Mouse (Mus musculus): ENCODE measurements at regions not wholly inside any gene's neighbourhood (a gene's known extent, or its start where the extent isn't known, plus 50 kb on each side); places are given as distances from the start of the nearest gene placed in this dataset.

GRCm38 (mm10) chr17:4301142-4301853, 605.2 kb upstream of the Nox3 start:
- no peak for DNase-seq (ENCODE audit: low read depth)

DNA sequence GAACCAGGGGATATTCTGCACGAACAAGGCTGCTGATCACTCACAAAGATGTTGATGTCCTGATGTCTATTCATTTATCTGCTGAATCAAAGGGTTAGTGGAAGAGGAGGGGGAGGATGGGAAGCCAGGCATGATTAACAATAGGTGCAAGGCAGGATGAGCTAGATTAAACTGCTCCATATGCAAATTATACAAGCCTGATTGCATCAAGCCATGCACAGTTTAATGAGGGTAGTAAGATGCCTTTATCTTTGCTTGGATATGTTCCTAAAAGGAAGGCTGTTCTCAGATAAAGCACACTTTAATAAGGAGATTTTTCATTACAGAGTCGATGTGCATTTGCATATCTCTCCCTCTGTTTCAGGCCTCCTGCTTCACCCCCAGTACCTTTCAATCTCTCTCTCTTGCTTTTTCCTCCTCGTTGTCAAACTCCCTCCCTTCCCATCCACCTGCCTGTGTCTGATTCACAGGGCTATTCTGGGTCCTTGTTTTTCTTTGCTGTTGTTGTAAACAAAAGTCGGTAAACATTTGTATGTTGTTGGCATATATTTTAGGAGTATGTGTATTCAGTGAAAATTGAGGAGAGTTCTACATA, 615.8 kb upstream of the Nox3 start:
- no peak for DNase-seq (ENCODE audit: low read depth)

DNA sequence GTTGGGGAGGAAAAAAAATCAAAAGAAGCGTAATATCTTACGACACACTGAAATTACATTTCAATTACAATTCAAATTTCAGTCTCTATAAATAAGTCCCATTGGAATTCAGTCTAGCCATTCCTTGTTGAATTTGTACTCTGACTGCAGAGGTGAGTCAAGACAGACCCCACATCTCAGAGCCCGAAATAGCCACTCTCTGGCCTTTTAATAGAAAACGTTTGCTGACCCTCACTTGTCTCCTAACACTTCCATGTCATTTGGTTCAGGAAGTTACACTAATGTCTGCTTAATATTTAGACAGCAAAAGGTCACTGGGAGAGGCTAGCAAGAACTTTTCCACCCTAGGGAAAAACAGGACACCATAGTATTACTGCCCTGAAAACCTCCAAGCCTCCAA, 623.1 kb upstream of the Nox3 start:
- DNase-seq (ENCODE audit: low read depth): no peak

GRCm38 (mm10) chr17:4328810-4329209, 632.7 kb upstream of the Nox3 start:
- no peak for DNase-seq (ENCODE audit: low read depth)

DNA sequence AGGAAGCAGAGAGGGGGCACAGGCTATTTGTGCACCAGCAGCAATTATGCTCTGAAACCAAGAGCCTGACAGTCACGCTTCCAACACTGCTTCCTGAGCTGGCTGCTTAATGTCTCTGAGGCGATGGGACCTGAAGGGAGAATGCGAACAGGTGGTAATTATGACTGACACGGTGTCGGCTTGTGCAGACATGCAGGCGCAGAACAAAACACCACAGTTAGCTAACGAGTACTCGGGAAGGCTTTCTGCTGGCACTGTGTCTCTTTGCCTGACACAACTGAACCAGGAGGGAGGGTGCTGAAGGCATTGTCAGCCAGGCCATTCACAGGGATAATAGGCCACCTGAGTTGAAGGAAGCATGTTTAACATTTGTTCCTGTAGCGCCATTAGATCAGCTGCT, 635.6 kb upstream of the Nox3 start:
- DNase-seq (ENCODE audit: low read depth): no peak

GRCm38 (mm10) chr17:4333091-4333490, 637.0 kb upstream of the Nox3 start:
- no peak for DNase-seq (ENCODE audit: low read depth)

GRCm38 (mm10) chr17:4353018-4353417, 641.1 kb upstream of the Arid1b start:
- DNase-seq (ENCODE audit: low read depth): no peak

DNA sequence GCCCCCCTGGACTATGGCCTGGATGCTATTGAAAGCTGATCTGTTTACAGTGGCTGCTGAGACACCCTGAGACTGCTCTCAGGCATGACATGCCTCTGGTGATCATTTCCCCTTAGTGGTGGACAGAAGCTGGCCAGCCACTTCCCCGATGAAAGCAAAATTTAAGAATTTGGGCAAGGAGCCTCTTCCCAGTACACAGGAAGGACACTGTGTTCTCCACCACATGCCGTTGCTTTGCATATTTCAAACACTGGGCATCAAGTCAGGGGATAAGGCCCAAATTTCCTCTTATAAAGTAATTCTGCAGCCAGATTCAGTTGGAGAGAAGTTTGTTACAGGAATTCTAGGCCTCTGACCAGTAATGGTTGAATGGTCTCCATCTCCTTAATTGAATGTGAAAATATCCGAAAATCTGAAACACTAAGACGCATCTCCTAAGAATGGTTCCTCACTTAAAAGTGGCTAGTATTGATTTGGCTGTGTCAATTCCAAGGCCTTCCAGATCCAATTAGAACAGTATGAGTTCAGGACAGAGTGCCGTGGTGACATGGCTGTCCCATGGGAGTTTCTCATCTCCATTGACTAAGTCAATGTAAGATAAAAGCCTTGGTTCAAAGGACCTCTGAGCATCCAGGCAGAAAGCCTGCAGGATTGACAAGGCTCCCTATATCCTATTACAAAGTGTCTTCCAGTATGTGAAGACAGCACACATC, 638.5 kb upstream of the Arid1b start:
- no peak for DNase-seq (ENCODE audit: low read depth)

- no peak for DNase-seq (ENCODE audit: low read depth)
These were observed 633.5 kb upstream of the Arid1b start for GRCm38 (mm10) chr17:4360413-4361320.

- no peak for DNase-seq (ENCODE audit: low read depth)
These were observed 628.3 kb upstream of the Arid1b start for GRCm38 (mm10) chr17:4365811-4366210.

DNA sequence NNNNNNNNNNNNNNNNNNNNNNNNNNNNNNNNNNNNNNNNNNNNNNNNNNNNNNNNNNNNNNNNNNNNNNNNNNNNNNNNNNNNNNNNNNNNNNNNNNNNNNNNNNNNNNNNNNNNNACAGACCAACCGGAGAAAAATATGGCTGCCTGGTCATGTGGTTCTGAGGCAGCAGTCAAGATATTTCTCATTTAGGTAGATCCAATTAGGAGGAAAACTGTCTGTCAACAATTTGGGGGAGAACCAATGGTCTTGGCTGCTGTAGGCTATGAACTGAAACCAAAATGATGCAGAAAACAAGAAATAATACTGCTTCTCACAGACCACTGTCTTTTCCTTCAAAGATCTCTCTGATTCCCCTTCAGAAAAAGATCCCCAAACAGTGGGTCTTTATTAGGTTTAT, 613.7 kb upstream of the Arid1b start:
- no peak for DNase-seq (ENCODE audit: low read depth)

DNA sequence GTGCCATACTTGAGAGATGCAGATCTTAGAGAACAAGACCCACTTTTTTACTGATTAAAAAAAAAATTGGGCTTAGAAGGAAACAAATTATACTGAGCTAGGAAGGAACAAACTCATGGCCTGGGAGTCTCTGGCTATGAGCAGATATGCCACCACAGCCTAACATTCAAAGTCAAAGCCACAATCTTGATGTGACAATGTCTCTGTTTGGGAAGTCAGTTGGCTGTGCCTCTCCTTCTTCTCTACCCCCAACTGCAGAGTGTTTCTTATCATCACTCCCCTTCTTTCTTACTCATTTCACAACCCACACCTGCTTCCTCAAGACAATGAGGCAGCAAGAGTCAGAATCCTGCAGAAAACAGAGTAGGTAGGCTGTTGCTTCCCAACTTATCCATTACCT, 613.3 kb upstream of the Arid1b start:
- no peak for DNase-seq (ENCODE audit: low read depth)

DNA sequence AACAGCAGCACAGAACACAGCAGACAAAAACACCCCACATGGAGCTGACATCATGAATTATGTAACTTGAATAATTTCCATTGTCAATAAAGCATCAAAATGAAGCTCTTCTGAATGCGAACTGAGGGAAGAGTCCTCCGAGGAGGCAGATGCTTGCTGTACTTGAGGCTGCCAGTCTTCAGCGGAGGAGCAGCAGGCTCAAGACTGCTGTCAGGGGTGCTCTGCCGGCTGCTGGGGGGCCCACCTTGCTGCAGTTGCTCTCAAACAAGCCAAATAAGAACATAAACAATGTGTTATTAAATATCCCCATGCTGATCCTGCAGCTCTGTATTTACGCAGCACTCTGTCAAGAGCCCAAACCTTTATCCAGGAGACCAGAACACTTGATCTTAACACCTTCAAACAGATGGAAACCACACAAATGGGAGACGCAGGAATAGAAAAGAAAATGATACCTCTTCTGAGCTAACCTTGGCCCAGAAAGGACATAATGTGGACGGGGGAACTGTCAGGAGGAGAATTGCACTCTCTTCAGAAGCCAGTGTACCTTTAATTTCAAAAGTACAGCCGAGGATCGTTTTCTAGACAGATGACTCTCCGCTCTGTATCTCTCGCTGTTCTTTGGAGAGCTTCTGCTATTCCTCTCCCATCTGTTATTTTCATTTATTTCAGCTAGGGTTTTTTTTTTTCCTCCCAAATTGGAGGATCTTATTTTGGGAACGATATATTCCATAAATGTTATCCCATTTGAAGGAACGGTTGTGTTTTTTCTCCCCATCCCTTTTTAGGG, 612.0 kb upstream of the Arid1b start:
- no peak for DNase-seq (ENCODE audit: low read depth)

GRCm38 (mm10) chr17:4382716-4383115, 611.4 kb upstream of the Arid1b start:
- DNase-seq (ENCODE audit: low read depth): no peak

DNA sequence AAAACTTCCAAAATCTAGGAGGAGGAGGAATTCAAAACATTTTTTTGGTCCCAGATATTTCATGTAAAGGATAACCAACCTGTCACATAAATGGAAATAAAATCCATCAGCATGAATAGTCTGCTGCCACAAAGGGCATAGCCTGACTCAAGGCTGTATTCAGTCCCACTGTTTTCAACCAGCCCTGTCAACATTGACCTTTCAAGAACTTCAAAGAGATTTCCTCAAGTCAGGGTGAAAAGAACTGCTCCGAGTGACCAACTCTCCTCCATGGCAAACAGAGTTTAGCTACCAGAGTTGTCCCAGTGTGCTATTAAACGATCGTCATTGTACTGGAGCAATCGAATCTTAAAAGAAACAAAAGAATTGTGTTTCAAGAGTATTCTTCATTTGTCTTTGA, 606.5 kb upstream of the Arid1b start:
- DNase-seq (ENCODE audit: low read depth): no peak

- no peak for DNase-seq (ENCODE audit: low read depth)
These were observed 604.1 kb upstream of the Arid1b start for GRCm38 (mm10) chr17:4390012-4390411.

DNA sequence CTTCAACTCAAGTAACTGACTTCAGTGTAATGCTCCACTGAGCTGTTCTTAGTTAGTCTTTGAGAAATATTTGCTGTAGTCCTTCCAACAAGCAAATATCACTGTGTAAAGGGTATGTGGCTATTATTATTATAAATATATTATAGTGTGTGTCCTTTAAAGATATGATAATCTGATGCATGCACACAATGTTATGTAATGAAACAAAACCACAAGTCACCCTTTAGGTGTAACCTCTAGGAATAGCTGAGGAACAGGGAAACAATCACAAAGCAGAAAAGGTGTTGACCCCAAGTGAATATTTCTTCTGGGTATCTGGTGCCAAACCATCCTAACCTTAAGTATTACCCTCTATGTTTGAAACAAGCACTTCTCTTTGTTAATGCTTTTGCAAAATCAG, 603.6 kb upstream of the Arid1b start:
- no peak for DNase-seq (ENCODE audit: low read depth)

- no peak for DNase-seq (ENCODE audit: low read depth)
These were observed 602.9 kb upstream of the Arid1b start for GRCm38 (mm10) chr17:4391210-4391609.

GRCm38 (mm10) chr17:4396119-4396518, 598.0 kb upstream of the Arid1b start:
- DNase-seq (ENCODE audit: low read depth): no peak

- DNase-seq (ENCODE audit: low read depth): no peak
These were observed 576.4 kb upstream of the Arid1b start for GRCm38 (mm10) chr17:4417686-4418085.

DNA sequence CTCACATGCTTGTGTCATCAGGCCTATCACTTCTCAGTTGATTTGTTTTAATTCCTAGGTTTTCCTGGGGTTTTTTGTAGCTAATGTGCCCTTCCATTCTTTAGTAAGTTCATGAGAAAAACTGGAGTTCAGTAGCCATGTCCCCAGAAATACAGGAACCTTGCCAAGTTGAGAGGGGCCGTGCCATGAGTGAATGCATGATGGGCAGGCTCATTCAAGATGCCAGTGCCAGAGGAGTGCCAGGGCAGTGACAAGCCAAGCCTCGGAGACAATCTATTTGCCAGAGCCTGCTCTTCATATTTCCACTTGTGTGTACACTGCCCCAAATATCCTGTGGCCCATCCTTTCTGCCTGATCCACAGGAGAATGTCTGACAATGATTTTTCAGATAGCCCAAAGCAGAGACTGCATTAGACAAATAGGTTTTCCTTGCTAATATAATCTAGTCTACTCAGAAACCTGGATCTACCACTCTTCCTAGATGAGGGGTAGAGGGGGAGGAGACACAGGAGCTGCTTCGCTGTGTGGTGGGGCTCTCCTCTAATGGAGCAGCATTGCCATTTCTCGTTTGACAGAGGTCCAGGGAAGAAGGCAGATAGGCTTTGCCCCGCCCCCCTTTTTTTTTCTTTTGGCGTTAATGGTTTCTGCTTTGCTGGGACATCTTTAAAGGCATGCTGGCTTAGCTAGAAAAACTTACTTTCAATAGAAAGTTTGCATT, 569.5 kb upstream of the Arid1b start:
- no peak for DNase-seq (ENCODE audit: low read depth)

Data from induced T-regulatory cell, adult 2 months (primary cell).